In genomic region chr7:35215225-35215624, GRCm38 (mm10) we compare ENCODE assay signal across 8 mouse cellular contexts. TPM values are rescaled to one million over a fixed set of nuclear protein-coding genes. Genes with fewer than 3 reads are reported as not detected.
DNase-seq lines count a peak whose midpoint lies in the region; ATAC-seq and TF ChIP-seq lines count a peak whose summit lies in the region.

Gene Lrp3, minus strand, starts transcription at chr7:35215498.

- under 1% methylated on average over 33 of the region's 53 CpGs for WGBS in forebrain, embryonic 13.5 days
- WGBS in liver, postnatal 0 days (ENCODE audit: insufficient replicate concordance) = under 1% methylated on average over 45 of the region's 53 CpGs

- H3K4me3 ChIP-seq in forebrain, embryonic 13.5 days = peak within 1 kb of the TSS; percentile 88
- peak within 1 kb of the TSS; percentile 38 for H3K4me3 ChIP-seq in liver, postnatal 0 days (ENCODE audit: low read depth, low read length)

- TF ChIP-seq EP300 in liver, postnatal 0 days (IDR thresholded peaks at IDR 0.05; ENCODE audit: low read depth) = no peak

- peaks cover 27% of the 10 kb centered on the region for H3K36me3 ChIP-seq in forebrain, embryonic 13.5 days (ENCODE audit: poor library complexity, severe bottlenecking)
- H3K36me3 ChIP-seq in liver, postnatal 0 days (replicated peaks; ENCODE audit: insufficient read depth, low read length) = no peaks in the 10 kb centered on the region

- peak within 1 kb of the TSS; percentile 92 for H3K9ac ChIP-seq in forebrain, embryonic 13.5 days
- peak within 1 kb of the TSS; percentile 44; the same call in 1 of the 2 replicates for H3K9ac ChIP-seq in liver, postnatal 0 days (replicated peaks)

- H3K27ac ChIP-seq in forebrain, embryonic 13.5 days = peak within 1 kb of the TSS; percentile 87
- H3K27ac ChIP-seq in liver, postnatal 0 days (ENCODE audit: low read depth) = no peak within 1 kb of the TSS

- intact Hi-C loops in heart, postnatal 10 days (cut with DNase I) = no loop called here

- TF ChIP-seq CTCF in liver, postnatal 0 days (IDR thresholded peaks at IDR 0.05; ENCODE audit: low read depth) = no peak

- H3K4me2 ChIP-seq in forebrain, embryonic 13.5 days = peak within 1 kb of the TSS; percentile 77
- H3K4me2 ChIP-seq in liver, postnatal 0 days (ENCODE audit: low read depth, low read length) = peak within 1 kb of the TSS; percentile 74

- no peaks in the 10 kb centered on the region for H3K27me3 ChIP-seq in forebrain, embryonic 13.5 days
- H3K27me3 ChIP-seq in liver, postnatal 0 days (ENCODE audit: insufficient read depth, low read length) = peaks cover 19% of the 10 kb centered on the region

- peak; percentile 34 to 55 for DNase-seq in urinary bladder, adult 18-20 months (ENCODE audit: low spot score in 2 of 2)
- DNase-seq in urinary bladder, postnatal 10 days (ENCODE audit: low spot score) = no peak
- DNase-seq in heart, postnatal 10 days = peak; percentile 81 to 83
- peak; percentile 39 to 60 for DNase-seq in layer of hippocampus, adult 18-20 months (ENCODE audit: low spot score in 2 of 2)
- DNase-seq in liver, postnatal 0 days = peak; percentile 77
- peak; percentile 41 for DNase-seq in ovary, postnatal 10 days (ENCODE audit: low spot score)
- DNase-seq in MN1 (ENCODE audit: low spot score) = no peak

- H3K4me1 ChIP-seq in forebrain, embryonic 13.5 days = peaks cover 27% of the 10 kb centered on the region
- H3K4me1 ChIP-seq in liver, postnatal 0 days (ENCODE audit: insufficient read depth) = peaks cover 9% of the 10 kb centered on the region

- peak; percentile 90 for ATAC-seq in forebrain, embryonic 13.5 days
- peak; percentile 91 for ATAC-seq in liver, postnatal 0 days

- no peaks in the 10 kb centered on the region for H3K9me3 ChIP-seq in forebrain, embryonic 13.5 days (replicated peaks)
- no peaks in the 10 kb centered on the region for H3K9me3 ChIP-seq in liver, postnatal 0 days (ENCODE audit: low read length)

RNA-seq across cellular contexts. Expression of gene Lrp3, which starts in this region (rescaled TPM):
- polyA plus RNA-seq in forebrain, embryonic 13.5 days (2015; fragmentation: Nextera tagmentation; extraction: Ambion mirVana) = 23.7 and 24.1 TPM in 2 replicates
- total RNA-seq in heart, postnatal 10 days (2021) = 10 to 100 TPM in 1 of 2 experiments, 1 to 10 TPM in 1; 8.7 to 10.1 TPM
- total RNA-seq in layer of hippocampus, adult 18-20 months (2021) = 10 to 100 TPM; 75.2 to 77.5 TPM
- polyA plus RNA-seq in liver, postnatal 0 days (2015; fragmentation: Nextera tagmentation; extraction: Ambion mirVana) = 0.61 and 0.69 TPM in 2 replicates

Comparison
In these comparisons a context has a peak if more than half of its experiments do, and no peak if none do; other contexts are left out.
1. RNA of gene Lrp3 (total RNA-seq): 75.2 to 77.5 TPM in layer of hippocampus, adult 18-20 months; 8.7 to 10.1 TPM in heart, postnatal 10 days; every median in the first group is over 4 times any median in the second.
2. RNA of gene Lrp3 (polyA plus RNA-seq): 23.7 to 24.1 TPM in forebrain, embryonic 13.5 days; 0.61 to 0.69 TPM in liver, postnatal 0 days; every median in the first group is over 10 times any median in the second.
3. DNase-seq: peak in urinary bladder, adult 18-20 months (2 of 2), heart, postnatal 10 days (2 of 2), layer of hippocampus, adult 18-20 months (2 of 2) and ovary, postnatal 10 days (single experiment); none in urinary bladder, postnatal 10 days (single experiment) and MN1 (single experiment).
4. Peak in DNase-seq, ATAC-seq, H3K4me3 ChIP-seq, H3K9ac ChIP-seq and H3K4me2 ChIP-seq in liver, postnatal 0 days; RNA of the gene not detected or under 1 TPM.